Mouse (Mus musculus) kidney, adult 8-10 months (tissue): Measurements from ENCODE around the gene Pgbd5.

Experiments
- DNase-seq, 2 experiments: peaks; one replicate each; pipeline ENCODE4 v3.0.0; 2022

Pgbd5 gene

GRCm38 (mm10) chr8:124391191-124391590 lies 48.3 kb downstream of the Pgbd5 start:
- DNase-seq = no peak

- DNase-seq = no peak
Measured at GRCm38 (mm10) chr8:124389495-124389894, 50.0 kb downstream of the Pgbd5 start.

GRCm38 (mm10) chr8:124386225-124386899 lies 53.1 kb downstream of the Pgbd5 start:
- DNase-seq = no peak

GRCm38 (mm10) chr8:124384336-124384735 lies 55.1 kb downstream of the Pgbd5 start:
- no peak for DNase-seq

- DNase-seq = no peak
Measured at GRCm38 (mm10) chr8:124382235-124382634, 57.2 kb downstream of the Pgbd5 start.

- DNase-seq = no peak
Measured at GRCm38 (mm10) chr8:124379289-124379688, 60.2 kb downstream of the Pgbd5 start.

- DNase-seq = no peak
Measured at GRCm38 (mm10) chr8:124376406-124376805, 63.1 kb downstream of the Pgbd5 start.

- no peak for DNase-seq
Measured at GRCm38 (mm10) chr8:124375727-124376126, 63.7 kb downstream of the Pgbd5 start.

- no peak for DNase-seq
Measured at GRCm38 (mm10) chr8:124375168-124375567, 64.3 kb downstream of the Pgbd5 start.

GRCm38 (mm10) chr8:124373753-124374152 lies 65.7 kb downstream of the Pgbd5 start:
- DNase-seq = no peak

GRCm38 (mm10) chr8:124371410-124372123 lies 67.9 kb downstream of the Pgbd5 start:
- no peak for DNase-seq

GRCm38 (mm10) chr8:124370422-124371183 lies 68.9 kb downstream of the Pgbd5 start:
- DNase-seq = no peak

- DNase-seq = peak; percentile 47 to 72
Measured at GRCm38 (mm10) chr8:124368213-124368612, 71.2 kb downstream of the Pgbd5 start.

- DNase-seq = no peak
Measured at GRCm38 (mm10) chr8:124363337-124363736, 76.1 kb downstream of the Pgbd5 start.

- DNase-seq = no peak
Measured at GRCm38 (mm10) chr8:124362589-124362988, 76.9 kb downstream of the Pgbd5 start.

GRCm38 (mm10) chr8:124361773-124362427 lies 77.6 kb downstream of the Pgbd5 start:
- DNase-seq = no peak

- no peak for DNase-seq
Measured at GRCm38 (mm10) chr8:124360911-124361310, 78.5 kb downstream of the Pgbd5 start.

- DNase-seq = no peak
Measured at GRCm38 (mm10) chr8:124351636-124352035, 87.8 kb downstream of the Pgbd5 start.

- DNase-seq = peak; percentile 49 to 89
Measured at GRCm38 (mm10) chr8:124349663-124350062, 89.8 kb downstream of the Pgbd5 start.

- peak in 1 of 2 experiments; percentile 30 for DNase-seq
Measured at GRCm38 (mm10) chr8:124348087-124348486, 91.4 kb downstream of the Pgbd5 start.

- peak in 1 of 2 experiments; percentile 32 for DNase-seq
Measured at GRCm38 (mm10) chr8:124346852-124347523, 92.5 kb downstream of the Pgbd5 start.

GRCm38 (mm10) chr8:124345098-124345497 lies 94.4 kb downstream of the Pgbd5 start:
- DNase-seq = no peak
